Mouse (Mus musculus): ENCODE measurements around the gene Pwwp2b.

Pwwp2b gene

GRCm38 (mm10) chr7:139264337-139264736, 16.1 kb downstream of the Pwwp2b start:
- DNase-seq (ENCODE audit: low spot score), result no peak

GRCm38 (mm10) chr7:139265634-139266033, 17.4 kb downstream of the Pwwp2b start:
- DNase-seq (ENCODE audit: low spot score), result no peak

GRCm38 (mm10) chr7:139266431-139266830, 18.1 kb downstream of the Pwwp2b start:
- DNase-seq (ENCODE audit: low spot score), result no peak

GRCm38 (mm10) chr7:139266886-139267870, 18.9 kb downstream of the Pwwp2b start:
- no peak for DNase-seq (ENCODE audit: low spot score)

GRCm38 (mm10) chr7:139270738-139271137, 22.5 kb downstream of the Pwwp2b start:
- DNase-seq (ENCODE audit: low spot score), result no peak

GRCm38 (mm10) chr7:139271871-139272270, 23.6 kb downstream of the Pwwp2b start:
- no peak for DNase-seq (ENCODE audit: low spot score)

GRCm38 (mm10) chr7:139272639-139273396, 24.5 kb downstream of the Pwwp2b start:
- DNase-seq (ENCODE audit: low spot score), result no peak

- no peak for DNase-seq (ENCODE audit: low spot score)
These were observed 25.1 kb downstream of the Pwwp2b start for GRCm38 (mm10) chr7:139273397-139273719.

- no peak for DNase-seq (ENCODE audit: low spot score)
These were observed 27.3 kb downstream of the Pwwp2b start for GRCm38 (mm10) chr7:139275586-139275985.

- no peak for DNase-seq (ENCODE audit: low spot score)
These were observed 27.9 kb downstream of the Pwwp2b start for GRCm38 (mm10) chr7:139276150-139276549.

- no peak for DNase-seq (ENCODE audit: low spot score)
These were observed 29.3 kb downstream of the Pwwp2b start for GRCm38 (mm10) chr7:139277536-139277935.

- DNase-seq (ENCODE audit: low spot score), result no peak
These were observed 31.3 kb downstream of the Pwwp2b start for GRCm38 (mm10) chr7:139279571-139279970.

- no peak for DNase-seq (ENCODE audit: low spot score)
These were observed 31.8 kb downstream of the Pwwp2b start for GRCm38 (mm10) chr7:139280044-139280443.

GRCm38 (mm10) chr7:139281195-139281594, 32.9 kb downstream of the Pwwp2b start:
- no peak for DNase-seq (ENCODE audit: low spot score)

- no peak for DNase-seq (ENCODE audit: low spot score)
These were observed 33.8 kb downstream of the Pwwp2b start for GRCm38 (mm10) chr7:139282037-139282436.

- no peak for DNase-seq (ENCODE audit: low spot score)
These were observed 37.1 kb downstream of the Pwwp2b start for GRCm38 (mm10) chr7:139285295-139285943.

- DNase-seq (ENCODE audit: low spot score), result no peak
These were observed 40.3 kb downstream of the Pwwp2b start for GRCm38 (mm10) chr7:139288540-139288939.

- DNase-seq (ENCODE audit: low spot score), result no peak
These were observed 45.1 kb downstream of the Pwwp2b start for GRCm38 (mm10) chr7:139293350-139293749.

GRCm38 (mm10) chr7:139294076-139294475, 45.8 kb downstream of the Pwwp2b start:
- no peak for DNase-seq (ENCODE audit: low spot score)

GRCm38 (mm10) chr7:139295653-139296052, 47.4 kb downstream of the Pwwp2b start:
- DNase-seq (ENCODE audit: low spot score), result no peak

- no peak for DNase-seq (ENCODE audit: low spot score)
These were observed 48.3 kb downstream of the Pwwp2b start for GRCm38 (mm10) chr7:139296552-139297100.

- DNase-seq (ENCODE audit: low spot score), result no peak
These were observed 50.2 kb downstream of the Pwwp2b start for GRCm38 (mm10) chr7:139298446-139298845.
